Mouse (Mus musculus) MEL (cell line): Measurements from ENCODE around the gene Clptm1. TPM values are rescaled to one million over a fixed set of nuclear protein-coding genes. Genes with fewer than 3 reads are reported as not detected.
"Not testable (repeated sequence)": the region's sequence is repeated elsewhere in the genome, so short reads cannot be mapped to it uniquely, and the experiment has no call there.

Experiments used
- DNase-seq: peaks from one replicate; pipeline ENCODE4 v3.0.0; 2011; ENCODE audit warnings: low read depth, low spot score
- H3K27ac ChIP-seq: 2 replicates; pipeline ENCODE4 v1.5.1; 2012; ENCODE audit warnings: low read depth, mild to moderate bottlenecking, control low read depth, low read length, moderate library complexity; ENCODE audit not compliant: control insufficient read depth
- H3K27me3 ChIP-seq, 2 experiments: fragments of 150-350 bp in 1 of 2; sonication (generic) in 1 of 2; 2 replicates each; pipeline ENCODE4 v1.6.1; 2012; ENCODE audit warnings: low read length in 2 of 2, mild to moderate bottlenecking in 2 of 2, improper control_type of control experiment in 1 of 2, moderate library complexity in 1 of 2; ENCODE audit not compliant: insufficient read depth in 2 of 2, control insufficient read depth in 1 of 2
- H3K36me3 ChIP-seq, 2 experiments: 2 replicates each; pipeline ENCODE4 v1.6.1; 2012 to 2014; ENCODE audit warnings: low read length in 2 of 2, improper control_type of control experiment in 1 of 2, inconsistent platforms in 1 of 2, mild to moderate bottlenecking in 1 of 2; ENCODE audit not compliant: insufficient read depth in 2 of 2, control insufficient read depth in 1 of 2
- H3K4me1 ChIP-seq, 2 experiments: fragments of 150-350 bp in 1 of 2; sonication (generic) in 1 of 2; 2 replicates each; pipeline ENCODE4 v1.6.1; 2012; ENCODE audit warnings: low read length in 2 of 2, improper control_type of control experiment in 1 of 2, mild to moderate bottlenecking in 1 of 2; ENCODE audit not compliant: insufficient read depth in 2 of 2, control insufficient read depth in 1 of 2
- H3K4me3 ChIP-seq, 2 experiments: fragments of 150-350 bp in 1 of 2; sonication (generic) in 1 of 2; 2 replicates each; pipeline ENCODE4 v1.5.1; 2012; ENCODE audit warnings: low read depth in 2 of 2, low read length in 2 of 2, mild to moderate bottlenecking in 2 of 2, moderate library complexity in 2 of 2, control low read depth in 1 of 2, improper control_type of control experiment in 1 of 2; ENCODE audit not compliant: control insufficient read depth in 1 of 2, insufficient read depth in 1 of 2
- H3K79me2 ChIP-seq: 2 replicates; pipeline ENCODE4 v1.6.1; 2012; ENCODE audit warnings: mild to moderate bottlenecking, low read length, moderate library complexity; ENCODE audit not compliant: control insufficient read depth, poor library complexity, insufficient read depth
- H3K9ac ChIP-seq: 2 replicates; pipeline ENCODE4 v1.6.1; 2012; ENCODE audit warnings: low read depth, mild to moderate bottlenecking, control low read depth, low read length, moderate library complexity; ENCODE audit not compliant: control insufficient read depth, poor library complexity, severe bottlenecking
- H3K9me3 ChIP-seq: fragments of 150-350 bp; sonication (generic); replicated peaks from 2 replicates; pipeline ENCODE4 v1.6.1; 2012; ENCODE audit warnings: mild to moderate bottlenecking, low read length, improper control_type of control experiment, moderate library complexity; ENCODE audit not compliant: insufficient read depth
- BHLHE40 ChIP-seq: IDR thresholded peaks from 2 replicates; pipeline ENCODE4 v1.6.1; 2012; ENCODE audit warnings: low read depth, mild to moderate bottlenecking, inconsistent platforms, low read length, improper control_type of control experiment, borderline replicate concordance
- CHD2 ChIP-seq: IDR thresholded peaks from 2 replicates; pipeline ENCODE4 v1.6.1; 2011; ENCODE audit warnings: low read length, improper control_type of control experiment
- CTCF ChIP-seq, 3 experiments: IDR thresholded peaks in 2 of 3; conservative IDR thresholded peaks in 1 of 3; 2 replicates each; pipeline ENCODE4 v1.5.1; 2011 to 2012; ENCODE audit warnings: low read length in 3 of 3, low read depth in 2 of 3, mild to moderate bottlenecking in 2 of 3, improper control_type of control experiment in 1 of 3, inconsistent platforms in 1 of 3, mixed read lengths in 1 of 3, moderate library complexity in 1 of 3; ENCODE audit not compliant: control insufficient read depth in 1 of 3, insufficient read depth in 1 of 3, poor library complexity in 1 of 3, severe bottlenecking in 1 of 3
- E2F4 ChIP-seq: IDR thresholded peaks from 2 replicates; pipeline ENCODE4 v1.6.1; 2011; ENCODE audit warnings: low read depth, low read length, improper control_type of control experiment, borderline replicate concordance
- ELF1 ChIP-seq: IDR thresholded peaks from 2 replicates; pipeline ENCODE4 v1.6.1; 2014; ENCODE audit warnings: low read depth, mild to moderate bottlenecking, inconsistent platforms, low read length, improper control_type of control experiment, moderate library complexity
- EP300 ChIP-seq, 2 experiments: IDR thresholded peaks; 2 replicates each; pipeline ENCODE4 v1.6.1; 2011; ENCODE audit warnings: improper control_type of control experiment in 2 of 2, low read length in 2 of 2, low read depth in 1 of 2, mild to moderate bottlenecking in 1 of 2
- ETS1 ChIP-seq: IDR thresholded peaks from 2 replicates; pipeline ENCODE4 v1.6.1; 2012; ENCODE audit warnings: low read depth, mild to moderate bottlenecking, inconsistent platforms, low read length, improper control_type of control experiment, moderate library complexity
- GABPA ChIP-seq: IDR thresholded peaks from 2 replicates; pipeline ENCODE4 v1.6.1; 2012; ENCODE audit warnings: low read depth, mild to moderate bottlenecking, inconsistent platforms, low read length, improper control_type of control experiment, moderate library complexity
- JUND ChIP-seq: IDR thresholded peaks from 2 replicates; pipeline ENCODE4 v1.6.1; 2011; ENCODE audit warnings: low read depth, mild to moderate bottlenecking, improper control_type of control experiment, low read length
- MAFK ChIP-seq: IDR thresholded peaks from 2 replicates; pipeline ENCODE4 v1.6.1; 2011; ENCODE audit warnings: low read depth, mild to moderate bottlenecking, low read length, improper control_type of control experiment, borderline replicate concordance
- MAX ChIP-seq: IDR thresholded peaks from 2 replicates; pipeline ENCODE4 v1.6.1; 2011; ENCODE audit warnings: low read length, improper control_type of control experiment
- MEF2A ChIP-seq: IDR thresholded peaks from 2 replicates; pipeline ENCODE4 v1.6.1; 2014; ENCODE audit warnings: low read depth, mild to moderate bottlenecking, inconsistent platforms, low read length, improper control_type of control experiment; ENCODE audit not compliant: poor library complexity, insufficient replicate concordance, severe bottlenecking; ENCODE audit errors: extremely low read depth
- MXI1 ChIP-seq: IDR thresholded peaks from 2 replicates; pipeline ENCODE4 v1.6.1; 2011; ENCODE audit warnings: mild to moderate bottlenecking, low read depth, low read length, improper control_type of control experiment
- MYB ChIP-seq: IDR thresholded peaks from 2 replicates; pipeline ENCODE4 v1.6.1; 2011; ENCODE audit warnings: mild to moderate bottlenecking, low read depth, low read length, improper control_type of control experiment
- NELFE ChIP-seq: IDR thresholded peaks from 2 replicates; pipeline ENCODE4 v1.6.1; 2011; ENCODE audit warnings: low read depth, low read length, improper control_type of control experiment
- NRF1 ChIP-seq: IDR thresholded peaks from 2 replicates; pipeline ENCODE4 v1.6.1; 2014; ENCODE audit warnings: low read depth, mild to moderate bottlenecking, inconsistent platforms, low read length, improper control_type of control experiment, moderate library complexity; ENCODE audit not compliant: poor library complexity, insufficient read depth, severe bottlenecking
- POLR2A ChIP-seq, 2 experiments: IDR thresholded peaks; 2 replicates each; pipeline ENCODE4 v1.6.1; 2011 to 2012; ENCODE audit warnings: low read length in 2 of 2, mild to moderate bottlenecking in 2 of 2, control low read depth in 1 of 2, improper control_type of control experiment in 1 of 2, low read depth in 1 of 2, moderate library complexity in 1 of 2; ENCODE audit not compliant: control insufficient read depth in 1 of 2, insufficient read depth in 1 of 2, poor library complexity in 1 of 2
- POLR2AphosphoS2 ChIP-seq: IDR thresholded peaks from 2 replicates; pipeline ENCODE4 v1.6.1; 2011; ENCODE audit warnings: low read length, improper control_type of control experiment
- SIN3A ChIP-seq: IDR thresholded peaks from 2 replicates; pipeline ENCODE4 v1.6.1; 2012; ENCODE audit warnings: low read length, improper control_type of control experiment, inconsistent platforms
- TBP ChIP-seq: IDR thresholded peaks from 2 replicates; pipeline ENCODE4 v1.8.0; 2011; ENCODE audit warnings: low read depth, low read length, improper control_type of control experiment
- TCF12 ChIP-seq: IDR thresholded peaks from 2 replicates; pipeline ENCODE4 v1.6.1; 2014; ENCODE audit warnings: low read depth, mild to moderate bottlenecking, inconsistent platforms, low read length, improper control_type of control experiment, moderate library complexity
- UBTF ChIP-seq: IDR thresholded peaks from 2 replicates; pipeline ENCODE4 v1.6.1; 2012; ENCODE audit warnings: low read depth, mild to moderate bottlenecking, inconsistent platforms, low read length, improper control_type of control experiment, moderate library complexity, borderline replicate concordance; ENCODE audit not compliant: insufficient read depth
- USF2 ChIP-seq, 2 experiments: IDR thresholded peaks; 2 replicates each; pipeline ENCODE4 v1.6.1; 2011 to 2012; ENCODE audit warnings: improper control_type of control experiment in 2 of 2, low read length in 2 of 2, borderline replicate concordance in 1 of 2, inconsistent platforms in 1 of 2, low read depth in 1 of 2, mild to moderate bottlenecking in 1 of 2; ENCODE audit not compliant: insufficient read depth in 1 of 2
- ZC3H11A ChIP-seq: IDR thresholded peaks from 2 replicates; pipeline ENCODE4 v1.6.1; 2012; ENCODE audit warnings: low read depth, mild to moderate bottlenecking, inconsistent platforms, low read length, improper control_type of control experiment
- ZKSCAN1 ChIP-seq: IDR thresholded peaks from 2 replicates; pipeline ENCODE4 v1.6.1; 2012; ENCODE audit warnings: low read depth, mild to moderate bottlenecking, inconsistent platforms, low read length, improper control_type of control experiment, moderate library complexity
- ZMIZ1 ChIP-seq: IDR thresholded peaks from 2 replicates; pipeline ENCODE4 v1.6.1; 2012; ENCODE audit warnings: low read depth, mild to moderate bottlenecking, inconsistent platforms, low read length, improper control_type of control experiment, moderate library complexity
- ZNF384 ChIP-seq: IDR thresholded peaks from 2 replicates; pipeline ENCODE4 v1.6.1; 2012; ENCODE audit warnings: low read depth, mild to moderate bottlenecking, inconsistent platforms, low read length, improper control_type of control experiment
- polyA plus RNA-seq, 2 experiments: library from polyadenylated mRNA; stranded (reverse) in 1 of 2; unstranded in 1 of 2; fragments of >175 nt in 1 of 2; fragments of >200 nt in 1 of 2; gene quantifications; 2 replicates each; pipeline versions ENCODE4 v1.2.1 to v1.2.4; 2012; ENCODE audit warnings: low replicate concordance in 2 of 2, low read depth in 1 of 2; ENCODE audit not compliant: insufficient read length in 2 of 2, insufficient read depth in 1 of 2, missing spikeins in 1 of 2
- total RNA-seq: library from RNA; depleted of rRNA; stranded (reverse); fragments of 300-350 nt; gene quantifications from 2 replicates; pipeline ENCODE4 v1.2.3, GENCODE M21; 2012

The Clptm1 gene
- total and polyA plus RNA-seq, 3 experiments: 58.5 to 102 (median 62.4) TPM

DNA sequence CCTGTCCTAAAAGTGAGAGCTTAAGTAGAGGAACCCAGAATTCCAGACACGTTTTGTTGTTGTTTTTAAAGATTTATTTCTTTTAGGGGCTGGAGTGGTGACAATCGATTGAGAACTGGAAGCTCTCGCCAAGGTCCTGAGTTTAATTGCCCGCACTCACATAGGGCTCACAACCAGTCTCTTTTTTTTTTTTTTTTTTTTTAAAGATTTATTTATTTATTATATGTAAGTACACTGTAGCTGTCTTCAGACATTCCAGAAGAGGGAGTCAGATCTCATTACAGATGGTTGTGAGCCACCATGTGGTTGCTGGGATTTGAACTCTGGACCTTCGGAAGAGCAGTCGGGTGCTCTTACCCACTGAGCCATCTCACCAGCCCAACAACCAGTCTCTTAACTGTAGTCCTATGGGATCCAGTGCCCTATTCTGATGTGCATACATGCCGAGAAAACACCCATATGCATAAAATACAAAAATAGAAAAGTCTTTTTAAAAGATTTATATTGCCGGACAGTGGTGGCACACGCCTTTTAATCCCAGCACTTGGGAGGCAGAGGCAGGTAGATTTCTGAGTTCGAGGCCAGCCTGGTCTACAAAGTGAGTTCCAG is 60.1 kb downstream of the Clptm1 start:
- peaks cover 2 to 11% of the 10 kb centered on the region in 2 experiments; a peak in 1 of 4 replicates for H3K4me1 ChIP-seq
- peak overlapping the region; percentile 56 for H3K9ac ChIP-seq
- peak; percentile 95 for TF ChIP-seq TBP
- 0 out of 2 replicates have a peak, but pooled peaks have one; percentile 12 for TF ChIP-seq NELFE
- peak; percentile 79 for TF ChIP-seq ZNF384
- TF ChIP-seq ZMIZ1: peak; percentile 22; the same call in 1 of the 2 replicates
- TF ChIP-seq E2F4: peak; percentile 10; the same call in 1 of the 2 replicates
- TF ChIP-seq POLR2A (IDR thresholded peaks at IDR 0.05; ENCODE audit: control insufficient read depth in 1 of 2, insufficient read depth in 1 of 2, low read depth in 1 of 2, low read length in 2 of 2, poor library complexity in 1 of 2): peak in 1 of 2 experiments; percentile 28; a peak in 1 of 4 replicates
- DNase-seq, H3K27me3 ChIP-seq, H3K9me3 ChIP-seq: not testable (repeated sequence)
- peak overlapping the region; percentile 71 for H3K27ac ChIP-seq
- H3K36me3 ChIP-seq: peaks cover 0 to 12% of the 10 kb centered on the region in 2 experiments
- peaks cover 23% of the 10 kb centered on the region for H3K79me2 ChIP-seq
- peak overlapping the region; percentile 33 to 44; a peak in 2 of 4 replicates for H3K4me3 ChIP-seq

GRCm38 (mm10) chr7:19603849-19604605 is 60.8 kb downstream of the Clptm1 start, which contains the start of gene Clasrp:
TSS of gene Clasrp (minus strand) at chr7:19604486.
- Histone ChIP-seq H3K9me3 (no peaks in the 10 kb centered on the region), H3K36me3 (peaks cover 0 to 12% of the 10 kb centered on the region in 2 experiments)
- TF ChIP-seq ETS1: 0 out of 2 replicates have a peak, but pooled peaks have one; percentile 24
- TF ChIP-seq MAFK: no peak
- no peak for TF ChIP-seq USF2 (IDR thresholded peaks at IDR 0.05; ENCODE audit: borderline replicate concordance in 1 of 2, insufficient read depth in 1 of 2, low read depth in 1 of 2, low read length in 2 of 2)
- TF ChIP-seq CTCF (IDR thresholded peaks at IDR 0.05 in 2 of 3, conservative IDR thresholded peaks at IDR 0.05 in 1 of 3; ENCODE audit: control insufficient read depth in 1 of 3, insufficient read depth in 1 of 3, low read depth in 2 of 3, low read length in 3 of 3, poor library complexity in 1 of 3, severe bottlenecking in 1 of 3): no peak
- peak; percentile 91 for TF ChIP-seq POLR2AphosphoS2
- TF ChIP-seq EP300 (IDR thresholded peaks at IDR 0.05; ENCODE audit: low read depth in 1 of 2, low read length in 2 of 2): 0 out of 4 replicates have a peak, but pooled peaks of 1 of the 2 experiments have one; percentile 17
- peak; percentile 75 to 91; a peak in 3 of 4 replicates for TF ChIP-seq POLR2A (IDR thresholded peaks at IDR 0.05; ENCODE audit: control insufficient read depth in 1 of 2, insufficient read depth in 1 of 2, low read depth in 1 of 2, low read length in 2 of 2, poor library complexity in 1 of 2)
- TF ChIP-seq UBTF: no peak
- no peak for TF ChIP-seq JUND
- peak; percentile 51 for TF ChIP-seq TCF12
- TF ChIP-seq ELF1: peak; percentile 99
- peak; percentile 64 for TF ChIP-seq NRF1
- TF ChIP-seq MXI1: peak; percentile 64; the same call in 1 of the 2 replicates
- no peak for TF ChIP-seq MEF2A
- TF ChIP-seq BHLHE40: no peak
- TF ChIP-seq CHD2: peak; percentile 42
- no peak for TF ChIP-seq MYB
- peak; percentile 83 for TF ChIP-seq SIN3A
- no peak for TF ChIP-seq ZC3H11A
- TF ChIP-seq ZMIZ1: peak; percentile 85; the same call in 1 of the 2 replicates
- peak; percentile 25; the same call in 1 of the 2 replicates for TF ChIP-seq MAX
- no peak for TF ChIP-seq GABPA
- no peak for TF ChIP-seq ZKSCAN1

More at GRCm38 (mm10) chr7:19603849-19604605, 60.8 kb downstream of the Clptm1 start, which contains the start of gene Clasrp:
- Histone ChIP-seq H3K27ac (peak within 1 kb of the TSS; percentile 82), H3K9ac (peak within 1 kb of the TSS; percentile 87), H3K4me3 (peak within 1 kb of the TSS; percentile 91 to 96), H3K79me2 (peaks cover 23% of the 10 kb centered on the region), H3K27me3 (no peaks in the 10 kb centered on the region), H3K4me1 (peaks cover 2 to 11% of the 10 kb centered on the region in 2 experiments; a peak in 1 of 4 replicates)
- peak; percentile 97 for DNase-seq
